23 mouse cellular contexts compared by ENCODE assay signal in genomic region chr1:166362659-166363058, GRCm38 (mm10).
"Had no signal": no experiment of that assay in that cellular context is flagged by ENCODE, and none has a peak within 500 bp of the region (broad histone marks: within the 10 kb centered on the region; RNA-seq: fewer than 3 reads in every experiment).

No protein-coding gene starts in this region.

- ATAC-seq: hindbrain, embryonic 16.5 days; inflammation-experienced regulatory T-cells, adult 6 months; intestine, embryonic 15.5 days; intestine, postnatal 0 days had no signal

- H3K36me3 ChIP-seq: heart, embryonic 10.5 days; heart, embryonic 12.5 days; hindbrain, embryonic 10.5 days; hindbrain, embryonic 12.5 days; intestine, embryonic 15.5 days; limb, embryonic 13.5 days had no signal

- H3K4me2 ChIP-seq: heart, embryonic 12.5 days; hindbrain, embryonic 12.5 days; hindbrain, embryonic 14.5 days; intestine, embryonic 15.5 days; limb, embryonic 13.5 days had no signal

- H3K4me3 ChIP-seq: gastrocnemius, adult 2 months; heart, embryonic 10.5 days; heart, embryonic 12.5 days; hindbrain, embryonic 10.5 days; hindbrain, embryonic 12.5 days; intestine, embryonic 15.5 days; layer of hippocampus, adult 2 months; left cerebral cortex, adult 2 months; limb, embryonic 13.5 days had no signal

- H3K9ac ChIP-seq: heart, embryonic 12.5 days; hindbrain, embryonic 12.5 days; hindbrain, embryonic 14.5 days; intestine, embryonic 15.5 days; limb, embryonic 13.5 days had no signal

- H3K9me3 ChIP-seq: heart, embryonic 10.5 days; heart, embryonic 12.5 days; hindbrain, embryonic 10.5 days; hindbrain, embryonic 12.5 days; intestine, embryonic 15.5 days; limb, embryonic 13.5 days had no signal

- H3K27me3 ChIP-seq: heart, embryonic 12.5 days; hindbrain, embryonic 12.5 days; intestine, embryonic 15.5 days; limb, embryonic 13.5 days had no signal

- H3K27ac ChIP-seq: gastrocnemius, adult 2 months; heart, embryonic 10.5 days; hindbrain, embryonic 10.5 days; hindbrain, embryonic 12.5 days; hindbrain, embryonic 14.5 days; intestine, embryonic 15.5 days; layer of hippocampus, adult 2 months; left cerebral cortex, adult 2 months; limb, embryonic 13.5 days had no signal

- H3K4me1 ChIP-seq: heart, embryonic 10.5 days; heart, embryonic 12.5 days; hindbrain, embryonic 10.5 days; hindbrain, embryonic 12.5 days; intestine, embryonic 15.5 days; limb, embryonic 13.5 days had no signal

- DNase-seq: gastrocnemius, adult 2 months; gastrocnemius, postnatal 10 days; gastrocnemius, postnatal 25 days; heart, postnatal 10 days; heart, postnatal 4 days; kidney, adult 18-20 months; kidney, adult 8-10 months; kidney, postnatal 10 days; kidney, postnatal 25 days; kidney, postnatal 4 days; liver had no signal
